Mouse (Mus musculus) hindbrain, embryonic 16.5 days (tissue): ENCODE data around the gene Cd109. TPM values are rescaled to one million over a fixed set of nuclear protein-coding genes. Genes with fewer than 3 reads are reported as not detected.
A peak's percentile ranks its signal among the peaks of the same experiment; 100 is the strongest.

Experiments used
- ATAC-seq: fragments of 200-750 bp; cut with Nextera tagmentation; 2 replicates; pipeline ENCODE4 v1.8.0; 2017; ENCODE audit warnings: moderate TSS enrichment, moderate library complexity
- H3K27ac ChIP-seq: fragments of 300-500 bp; sonication (generic); 2 replicates; pipeline ENCODE4 v1.5.1; 2014; ENCODE audit warnings: low read depth, mild to moderate bottlenecking, control low read depth, low read length, moderate library complexity
- H3K27me3 ChIP-seq: fragments of 300-500 bp; sonication (generic); replicated peaks from 2 replicates; pipeline ENCODE4 v1.6.1; 2014; ENCODE audit warnings: low read length; ENCODE audit not compliant: control insufficient read depth, insufficient read depth
- H3K36me3 ChIP-seq: fragments of 300-500 bp; sonication (generic); 2 replicates; pipeline ENCODE4 v1.6.1; 2014; ENCODE audit warnings: mild to moderate bottlenecking, low read length, moderate library complexity, mixed read lengths; ENCODE audit not compliant: control insufficient read depth, insufficient read depth
- H3K4me1 ChIP-seq: fragments of 300-500 bp; sonication (generic); 2 replicates; pipeline ENCODE4 v1.6.1; 2014; ENCODE audit warnings: low read depth, low read length; ENCODE audit not compliant: control insufficient read depth, insufficient read depth
- H3K4me2 ChIP-seq: fragments of 300-500 bp; sonication (generic); 2 replicates; pipeline ENCODE4 v1.6.1; 2014; ENCODE audit warnings: mild to moderate bottlenecking, low read length, control low read depth, moderate library complexity
- H3K4me3 ChIP-seq: fragments of 300-500 bp; sonication (generic); 2 replicates; pipeline ENCODE4 v1.5.1; 2014; ENCODE audit warnings: mild to moderate bottlenecking, low read length, control low read depth, moderate library complexity
- H3K9ac ChIP-seq: fragments of 300-500 bp; sonication (generic); 2 replicates; pipeline ENCODE4 v1.6.1; 2014; ENCODE audit warnings: low read depth, mild to moderate bottlenecking, control low read depth, low read length, moderate library complexity
- H3K9me3 ChIP-seq: fragments of 300-500 bp; sonication (generic); 2 replicates; pipeline ENCODE4 v1.6.1; 2014; ENCODE audit warnings: mild to moderate bottlenecking, low read length, moderate library complexity; ENCODE audit not compliant: control insufficient read depth
- WGBS: fragments of 180-500 bp; shearing (Covaris S2); extraction: QIAGEN DNeasy Blood & Tissue Kit; methylation state at CpG from one replicate; pipeline ENCODE4 v1.1.7; 2014; 5-methylcytosine and 5-hydroxymethylcytosine counted together
- polyA plus RNA-seq: library from polyadenylated mRNA; unstranded; fragments of >200 nt; fragmentation: Nextera tagmentation; extraction: Ambion mirVana; gene quantifications from 2 replicates; pipeline ENCODE4 v1.2.1, GENCODE M21; 2015

Cd109 gene
- polyA plus RNA-seq, 1 experiment from 2014 or later, result 0.95 TPM

DNA sequence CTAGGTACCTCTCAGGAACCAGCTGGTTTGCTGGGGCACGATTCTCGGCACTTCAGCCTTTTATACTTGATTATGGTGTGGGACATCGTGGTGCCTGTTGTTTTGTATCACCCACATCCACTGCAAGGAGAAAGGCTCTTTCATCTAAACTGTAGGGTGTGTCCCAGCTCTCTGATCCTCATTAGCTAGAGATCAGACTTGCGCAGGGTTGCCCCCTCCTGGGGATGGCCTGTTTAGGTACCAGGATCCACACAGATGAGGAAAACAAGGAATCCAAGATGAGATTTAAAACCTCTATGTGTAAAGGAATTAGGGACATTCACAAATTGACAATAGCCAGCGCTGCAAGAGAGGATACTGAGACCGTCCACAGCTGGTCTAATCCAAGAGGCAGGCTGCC, 14.6 kb downstream of the Cd109 start:
- peak; percentile 67; the same call in 1 of the 2 replicates for ATAC-seq
- Histone ChIP-seq H3K4me2 (peak overlapping the region; percentile 39), H3K4me3 (no peak overlapping the region), H3K27ac (no peak overlapping the region), H3K9ac (no peak overlapping the region; the same call in 1 of the 2 replicates), H3K9me3 (no peaks in the 10 kb centered on the region), H3K36me3 (no peaks in the 10 kb centered on the region), H3K4me1 (no peaks in the 10 kb centered on the region), H3K27me3 (no peaks in the 10 kb centered on the region)
- 53% methylated on average over 6 of the region's 6 CpGs for WGBS

DNA sequence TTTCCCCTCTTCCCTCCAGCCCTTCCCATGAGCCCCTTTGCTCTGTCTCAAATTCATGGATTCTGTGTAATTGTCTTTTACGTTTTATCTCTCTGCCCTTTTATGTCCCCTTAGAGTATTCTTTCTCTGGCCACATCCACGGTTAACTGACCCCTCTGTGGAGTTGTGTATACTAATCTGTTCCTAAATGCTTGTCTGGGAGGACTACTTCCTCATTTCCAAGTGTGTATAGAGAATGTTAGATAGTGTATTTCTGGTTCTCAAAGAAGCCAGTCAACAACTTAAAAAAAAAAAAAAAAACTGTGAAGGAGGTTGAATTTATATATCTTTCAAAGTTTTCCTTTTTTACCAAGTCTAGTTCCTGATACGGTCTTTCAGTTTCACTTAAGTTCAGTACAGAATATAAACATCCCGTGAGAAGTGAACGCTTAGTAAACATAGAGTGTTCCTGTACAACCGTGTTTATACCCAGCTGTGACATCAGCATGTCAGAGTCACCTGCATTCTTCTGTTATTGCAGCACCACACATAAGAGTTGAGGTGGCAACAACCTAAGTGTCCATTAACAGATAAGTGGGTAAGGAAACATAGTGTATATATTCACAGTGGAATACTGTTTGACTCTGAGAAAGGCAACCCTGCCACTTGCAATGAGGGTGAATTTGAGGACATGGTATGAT, 16.5 kb downstream of the Cd109 start:
- Histone ChIP-seq H3K27ac (no peak overlapping the region), H3K4me3 (no peak overlapping the region), H3K4me2 (no peak overlapping the region), H3K4me1 (no peaks in the 10 kb centered on the region), H3K9me3 (no peaks in the 10 kb centered on the region), H3K36me3 (no peaks in the 10 kb centered on the region), H3K27me3 (no peaks in the 10 kb centered on the region), H3K9ac (no peak overlapping the region)
- ATAC-seq, result no peak
- WGBS, result 85% methylated on average over 6 of the region's 6 CpGs

DNA sequence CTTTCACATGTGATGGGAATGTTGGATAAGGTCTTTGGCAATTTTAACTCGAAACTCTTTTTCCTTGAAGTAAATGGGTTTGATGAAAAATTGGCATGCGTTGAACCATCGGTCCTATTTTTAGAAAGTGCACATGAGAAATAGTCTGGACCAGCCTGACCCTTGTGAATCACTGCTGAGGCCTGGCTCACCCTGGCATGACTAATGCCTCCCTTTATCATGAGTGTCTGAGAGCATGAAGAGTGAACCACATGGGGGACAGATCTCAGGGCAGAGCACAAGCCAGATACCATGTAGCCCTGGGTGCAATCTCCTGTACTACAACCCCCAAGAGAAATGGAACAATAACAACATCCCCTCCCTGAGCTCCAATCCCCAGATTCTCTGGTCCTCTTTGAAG, 18.6 kb downstream of the Cd109 start:
- no peak for ATAC-seq
- no peaks in the 10 kb centered on the region for H3K36me3 ChIP-seq
- no peaks in the 10 kb centered on the region for H3K27me3 ChIP-seq
- H3K27ac ChIP-seq, result no peak overlapping the region
- H3K4me1 ChIP-seq, result no peaks in the 10 kb centered on the region
- H3K9ac ChIP-seq, result no peak overlapping the region
- no peak overlapping the region for H3K4me2 ChIP-seq
- no peaks in the 10 kb centered on the region for H3K9me3 ChIP-seq
- WGBS, result 91% methylated on average over 3 of the region's 3 CpGs
- no peak overlapping the region for H3K4me3 ChIP-seq

DNA sequence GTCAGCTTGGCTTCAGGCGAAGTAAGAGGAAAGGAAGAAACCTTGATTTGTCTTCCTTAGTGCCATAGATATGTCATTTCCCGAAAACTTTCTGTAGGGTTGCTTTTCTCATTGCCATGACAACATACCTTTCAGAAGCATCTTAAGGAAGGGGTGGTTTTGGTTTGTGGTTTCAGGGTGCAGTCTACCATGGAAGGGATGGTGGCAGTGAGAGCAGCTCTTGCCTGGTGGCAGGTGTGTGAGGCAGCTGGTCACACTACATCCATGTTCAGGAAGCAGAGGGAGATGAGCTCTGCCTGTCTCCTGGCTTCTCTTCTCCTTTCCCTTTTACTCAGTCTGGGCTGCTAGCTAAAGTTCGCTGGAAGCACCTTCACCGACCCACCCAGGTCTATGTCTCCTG, 26.0 kb downstream of the Cd109 start:
- H3K9me3 ChIP-seq, result no peaks in the 10 kb centered on the region
- no peak overlapping the region for H3K9ac ChIP-seq
- no peak for ATAC-seq
- H3K4me3 ChIP-seq, result no peak overlapping the region
- H3K4me1 ChIP-seq, result no peaks in the 10 kb centered on the region
- no peaks in the 10 kb centered on the region for H3K27me3 ChIP-seq
- no peak overlapping the region for H3K27ac ChIP-seq
- H3K36me3 ChIP-seq, result no peaks in the 10 kb centered on the region
- H3K4me2 ChIP-seq, result no peak overlapping the region
- 91% methylated on average over 4 of the region's 4 CpGs for WGBS

DNA sequence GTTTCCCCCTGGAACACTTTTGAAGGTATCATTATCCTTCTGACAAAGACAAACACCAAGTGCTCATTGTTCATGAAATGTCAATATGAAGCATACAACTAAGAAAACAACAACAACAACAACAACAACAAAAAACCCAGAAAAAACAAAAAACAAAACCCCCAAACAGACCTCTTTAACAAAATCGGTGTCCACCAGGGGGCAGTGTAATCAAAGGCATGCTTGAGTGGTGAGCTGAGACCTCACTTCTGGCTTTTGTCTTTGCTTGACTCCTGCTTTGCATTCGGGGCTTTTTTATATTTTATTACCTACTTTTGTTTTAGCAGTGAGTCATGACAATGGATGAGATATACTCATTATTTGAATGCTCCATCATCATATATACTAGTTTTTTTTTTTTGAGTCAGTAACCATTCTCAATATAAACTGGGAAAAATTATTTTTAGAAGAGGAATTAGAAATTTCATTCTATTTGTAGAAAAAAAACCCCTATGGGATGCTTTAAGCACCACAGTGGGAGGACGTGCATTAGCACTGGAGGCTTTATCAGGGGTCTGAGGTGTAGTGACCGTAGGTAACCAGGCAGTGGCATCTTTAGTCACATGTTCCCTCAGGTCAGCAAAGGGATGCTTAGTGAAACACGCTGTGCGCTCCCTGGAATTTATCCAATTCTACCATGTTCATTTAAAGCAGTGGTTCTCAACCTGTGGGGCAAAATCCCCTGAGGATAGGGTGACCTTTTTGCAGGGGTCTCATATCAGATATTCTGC, 30.8 kb downstream of the Cd109 start:
- no peak overlapping the region for H3K9ac ChIP-seq
- H3K4me1 ChIP-seq, result no peaks in the 10 kb centered on the region
- no peak overlapping the region for H3K4me3 ChIP-seq
- ATAC-seq, result peak; percentile 34; the same call in 1 of the 2 replicates
- no peak overlapping the region for H3K27ac ChIP-seq
- WGBS, result 51% methylated on average over 6 of the region's 6 CpGs
- no peaks in the 10 kb centered on the region for H3K27me3 ChIP-seq
- no peaks in the 10 kb centered on the region for H3K36me3 ChIP-seq
- no peak overlapping the region for H3K4me2 ChIP-seq
- H3K9me3 ChIP-seq, result no peaks in the 10 kb centered on the region

DNA sequence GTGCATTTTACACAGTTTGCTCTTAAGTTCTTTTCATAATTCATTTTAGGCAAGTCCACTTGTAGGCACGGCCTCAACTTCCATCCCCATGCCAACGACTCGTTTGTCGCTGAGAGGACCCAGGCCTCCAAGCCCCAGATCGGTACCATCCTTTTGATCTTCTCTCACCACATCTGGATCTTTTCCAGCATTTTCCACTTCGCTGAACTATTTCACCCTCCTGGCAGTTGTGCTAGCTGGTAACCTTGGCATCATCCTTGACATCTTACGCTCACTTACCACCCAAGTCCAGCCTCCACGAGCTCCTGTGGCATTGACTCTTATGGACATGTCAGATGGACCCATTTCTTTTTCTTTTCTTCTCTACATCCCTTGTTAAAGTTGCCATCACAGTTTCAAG, 33.3 kb downstream of the Cd109 start:
- Histone ChIP-seq H3K9me3 (no peaks in the 10 kb centered on the region), H3K4me2 (no peak overlapping the region), H3K27me3 (no peaks in the 10 kb centered on the region), H3K9ac (no peak overlapping the region), H3K4me1 (no peaks in the 10 kb centered on the region), H3K4me3 (no peak overlapping the region), H3K27ac (no peak overlapping the region), H3K36me3 (no peaks in the 10 kb centered on the region)
- no peak for ATAC-seq
- WGBS, result 73% methylated on average over 8 of the region's 8 CpGs

DNA sequence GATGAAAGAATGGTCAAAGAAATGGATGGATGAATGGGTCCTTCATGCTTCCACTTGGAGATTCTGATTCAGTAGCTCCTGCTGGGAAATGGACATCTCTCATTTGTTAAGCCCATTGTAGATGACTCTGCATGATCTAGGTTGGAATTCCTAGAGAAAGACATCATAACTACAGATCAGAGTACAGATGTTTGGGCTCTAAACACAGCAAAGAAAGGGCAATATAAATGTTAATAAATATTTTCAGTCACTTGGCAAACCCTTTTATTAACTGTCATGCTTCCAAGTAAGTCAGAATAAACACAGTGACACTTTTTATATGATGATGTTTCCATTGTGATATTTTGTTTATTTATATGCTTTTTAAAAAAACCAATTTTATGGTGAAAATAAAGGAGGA, 34.1 kb downstream of the Cd109 start:
- Histone ChIP-seq H3K4me2 (no peak overlapping the region), H3K4me3 (no peak overlapping the region), H3K27ac (no peak overlapping the region), H3K36me3 (no peaks in the 10 kb centered on the region), H3K27me3 (no peaks in the 10 kb centered on the region), H3K4me1 (no peaks in the 10 kb centered on the region), H3K9ac (no peak overlapping the region), H3K9me3 (no peaks in the 10 kb centered on the region)
- ATAC-seq, result no peak

DNA sequence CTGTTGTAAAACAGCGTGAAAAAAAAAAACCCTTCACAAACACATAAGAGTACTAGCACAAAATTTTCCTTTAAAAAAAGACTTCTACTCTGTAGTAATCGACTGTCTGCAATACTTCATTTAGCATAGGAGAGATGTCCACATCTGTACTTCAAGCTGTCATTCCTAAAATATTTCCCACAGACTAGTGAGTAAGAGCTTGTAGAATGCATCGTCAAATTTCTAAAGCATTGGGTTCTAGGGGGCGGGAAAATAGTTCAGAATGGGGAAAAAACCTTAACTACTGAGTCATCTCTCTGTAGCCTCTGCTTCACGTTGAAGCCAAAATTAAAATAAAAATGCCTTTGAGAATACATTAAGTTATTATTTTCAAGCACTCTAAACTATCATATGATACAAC, 42.2 kb downstream of the Cd109 start:
- no peak overlapping the region for H3K4me2 ChIP-seq
- H3K9ac ChIP-seq, result no peak overlapping the region
- H3K4me1 ChIP-seq, result no peaks in the 10 kb centered on the region
- no peaks in the 10 kb centered on the region for H3K36me3 ChIP-seq
- WGBS, result 91% methylated on average over 5 of the region's 5 CpGs
- H3K27ac ChIP-seq, result no peak overlapping the region
- no peaks in the 10 kb centered on the region for H3K27me3 ChIP-seq
- ATAC-seq, result no peak
- H3K9me3 ChIP-seq, result no peaks in the 10 kb centered on the region
- no peak overlapping the region for H3K4me3 ChIP-seq

DNA sequence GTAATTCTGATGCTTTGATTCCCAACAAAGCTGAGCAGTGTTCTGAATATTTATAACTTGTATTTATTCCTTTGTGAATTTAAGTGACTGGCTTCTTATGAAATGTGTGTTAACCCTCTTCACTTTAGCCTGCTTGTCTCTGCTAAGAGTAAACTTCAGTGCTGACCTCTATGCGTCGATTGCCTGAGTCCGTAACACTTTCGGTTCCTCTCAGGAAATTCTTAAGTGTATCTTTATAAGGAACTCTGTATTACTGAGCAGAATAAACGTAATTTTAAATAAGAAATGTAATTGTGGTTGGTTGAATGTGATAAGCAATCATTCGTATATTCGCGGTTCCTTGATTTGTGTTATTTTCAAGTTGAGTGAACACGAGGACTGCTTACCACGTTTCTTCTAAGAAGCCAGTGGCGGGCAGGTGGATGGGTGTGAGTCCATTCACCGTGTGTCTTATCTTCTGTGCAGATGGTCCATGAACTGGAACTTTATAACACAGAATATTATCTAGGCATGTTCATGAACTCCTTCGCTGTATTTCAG, 56.2 kb downstream of the Cd109 start:
- no peaks in the 10 kb centered on the region for H3K9me3 ChIP-seq
- H3K9ac ChIP-seq, result no peak overlapping the region
- no peak for ATAC-seq
- H3K36me3 ChIP-seq, result no peaks in the 10 kb centered on the region
- no peak overlapping the region for H3K27ac ChIP-seq
- H3K4me3 ChIP-seq, result no peak overlapping the region
- no peaks in the 10 kb centered on the region for H3K4me1 ChIP-seq
- 89% methylated on average over 13 of the region's 13 CpGs for WGBS
- H3K27me3 ChIP-seq, result no peaks in the 10 kb centered on the region
- no peak overlapping the region for H3K4me2 ChIP-seq
